Mouse (Mus musculus): Measurements from ENCODE around the gene Macrod2.

Gene Macrod2

DNA sequence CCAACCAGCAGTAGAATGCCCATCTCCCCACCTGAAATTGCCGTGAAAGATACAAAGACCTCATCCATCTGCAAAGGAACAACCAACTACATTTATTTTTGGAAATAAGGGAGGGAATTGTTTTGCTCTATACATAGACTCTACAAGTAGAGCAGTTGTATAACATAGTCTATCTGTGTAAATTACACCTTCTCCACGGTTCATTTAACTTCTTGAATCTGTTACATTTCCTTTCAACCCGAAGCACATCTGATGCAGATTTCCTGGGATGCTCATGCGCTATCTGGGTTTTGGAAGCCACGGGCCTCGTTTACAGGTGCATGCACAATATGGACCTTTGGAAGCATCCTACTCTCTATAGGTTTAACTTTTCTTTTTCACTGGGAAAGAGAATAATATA, 175.8 kb downstream of the Macrod2 start:
- DNase-seq (ENCODE audit: low read depth, low spot score), result peak; percentile 24

DNA sequence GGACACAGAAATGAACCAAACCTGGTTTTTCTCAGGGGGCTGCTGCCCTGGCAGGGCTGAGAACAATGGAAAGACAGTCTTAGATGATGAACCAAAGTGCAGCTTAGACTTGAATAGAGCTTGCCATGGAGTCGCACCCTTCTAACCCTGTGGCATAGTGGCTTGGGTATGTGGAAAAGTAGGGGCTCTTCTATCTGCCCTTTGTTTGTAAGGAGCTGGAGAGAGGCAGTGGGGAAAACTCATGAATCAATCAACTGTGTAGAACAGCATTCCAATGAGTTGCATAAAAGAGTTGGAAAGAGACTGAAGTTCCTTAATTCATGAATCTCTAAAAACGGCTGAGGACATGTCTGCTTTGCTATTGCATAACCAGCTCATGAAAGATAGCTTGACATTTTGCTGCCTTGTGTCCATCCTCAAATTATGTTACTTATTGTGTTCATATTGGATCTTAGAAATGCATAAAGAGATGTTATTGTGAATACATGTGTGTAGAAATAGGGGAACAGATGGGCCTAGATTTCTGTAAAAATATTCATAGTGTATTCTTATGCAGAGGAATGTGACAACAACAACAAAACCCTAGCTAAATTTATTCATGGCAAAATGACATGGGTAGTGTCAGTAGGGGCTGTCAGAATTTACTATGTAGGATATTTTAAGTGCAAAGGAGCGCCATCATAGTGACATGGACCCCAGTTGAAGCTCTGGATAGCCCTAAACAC, 197.6 kb downstream of the Macrod2 start:
- DNase-seq (ENCODE audit: low read depth, low spot score), result no peak

DNA sequence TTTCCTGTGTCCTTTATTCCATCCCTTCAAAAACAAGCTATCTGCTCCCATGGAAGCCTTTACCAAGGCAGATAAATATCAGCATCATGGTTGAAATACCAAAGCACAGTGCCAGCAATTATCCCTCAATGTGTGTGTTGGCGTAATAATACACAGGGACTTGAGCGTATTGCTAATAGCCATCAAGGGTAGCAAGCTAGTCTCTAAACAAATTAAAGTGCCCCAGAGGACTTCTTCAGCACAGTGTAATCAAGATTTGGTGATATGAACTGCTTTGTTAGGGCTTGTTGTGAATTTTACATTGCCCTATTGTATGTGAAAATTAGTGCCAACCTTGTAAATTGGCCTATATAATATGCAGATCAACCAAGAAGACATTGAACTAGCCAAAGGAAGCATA, 201.8 kb downstream of the Macrod2 start:
- DNase-seq (ENCODE audit: low read depth, low spot score), result no peak

DNA sequence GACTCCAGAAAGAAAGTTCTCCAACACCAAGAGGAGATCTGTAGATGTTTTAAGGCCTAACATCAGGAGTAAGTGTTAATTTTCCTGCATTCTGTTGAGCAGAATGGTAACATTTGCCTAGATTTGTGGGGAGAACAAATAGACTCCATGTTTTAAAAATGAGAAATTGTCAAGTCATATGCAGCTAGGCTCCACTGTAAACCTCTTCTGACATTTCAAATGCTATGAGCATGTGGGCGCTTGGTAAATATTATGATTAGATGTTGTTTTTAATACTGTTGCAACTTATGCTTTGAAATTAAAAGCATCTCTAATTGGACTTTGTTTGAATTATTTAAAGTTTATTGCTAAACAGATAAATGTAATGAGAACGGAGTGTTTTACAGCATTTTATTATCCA, 220.3 kb downstream of the Macrod2 start:
- DNase-seq (ENCODE audit: low read depth, low spot score), result no peak

DNA sequence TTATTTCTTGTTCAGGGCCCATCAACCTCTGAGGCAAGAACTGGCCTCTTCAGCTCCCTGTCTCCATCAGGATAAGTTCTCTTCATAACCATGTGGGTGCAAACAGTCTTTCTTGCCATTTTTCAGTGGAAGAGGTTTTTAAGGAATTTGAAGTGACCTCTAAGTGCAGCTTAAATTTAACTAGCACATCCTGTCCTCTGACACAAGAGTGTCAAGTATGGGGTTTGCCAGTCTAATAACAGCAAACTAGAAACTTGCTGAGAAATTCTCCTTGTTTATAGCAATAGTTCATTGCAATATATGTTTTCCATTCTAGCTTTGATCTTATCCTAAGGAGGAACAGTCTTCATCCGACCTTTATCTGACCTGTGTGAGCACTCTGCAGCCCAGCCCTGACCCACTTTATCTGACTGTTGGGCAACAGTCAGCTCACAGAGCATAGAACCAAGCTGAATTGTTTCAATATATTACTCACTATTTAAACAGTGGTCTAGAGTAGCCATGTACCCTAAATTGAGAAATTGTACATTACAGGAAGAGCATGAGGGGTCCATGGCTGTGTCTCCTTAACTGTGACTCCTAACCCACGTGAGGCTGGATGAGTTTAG, 226.7 kb downstream of the Macrod2 start:
- DNase-seq (ENCODE audit: low read depth, low spot score), result no peak

DNA sequence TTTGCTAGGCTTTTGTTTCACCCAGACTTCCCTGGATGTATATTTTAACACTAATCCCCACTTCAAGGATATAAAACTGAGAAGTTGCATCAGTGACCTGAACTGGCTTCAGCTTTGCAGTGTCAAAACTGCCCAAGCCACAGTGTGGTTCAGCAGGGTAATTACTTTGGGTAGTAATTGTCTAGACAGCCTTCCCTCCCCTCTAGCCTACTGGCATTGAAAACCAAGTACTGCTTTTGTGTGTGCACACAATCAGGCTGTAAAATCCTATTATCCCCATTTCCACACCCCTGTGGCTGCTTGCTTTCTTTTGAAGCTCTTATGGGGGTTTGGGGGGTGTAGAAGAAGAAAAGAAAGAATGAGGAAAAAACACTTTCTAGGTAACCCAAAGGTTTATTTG, 258.4 kb downstream of the Macrod2 start:
- no peak for DNase-seq (ENCODE audit: low read depth, low spot score)

DNA sequence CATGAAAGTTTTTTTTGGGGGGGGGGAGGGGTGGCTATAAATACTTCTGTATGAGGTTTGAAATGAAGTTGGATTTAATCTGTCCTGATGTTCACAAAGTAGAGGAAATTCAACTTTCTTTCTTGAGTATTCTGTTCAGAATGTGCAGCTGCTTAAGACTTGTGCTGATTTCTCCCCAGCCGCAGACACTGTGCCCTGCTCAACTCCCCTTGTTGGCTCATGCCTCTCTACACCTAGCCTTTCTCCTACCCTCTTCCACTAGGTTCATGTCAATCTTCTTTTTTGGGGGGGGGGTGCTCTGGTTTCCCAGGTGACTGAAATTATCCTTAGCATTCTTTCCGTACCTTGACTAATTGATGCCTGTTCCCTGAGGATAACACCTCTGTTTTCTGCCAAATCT, 258.9 kb downstream of the Macrod2 start:
- DNase-seq (ENCODE audit: low read depth, low spot score), result no peak

DNA sequence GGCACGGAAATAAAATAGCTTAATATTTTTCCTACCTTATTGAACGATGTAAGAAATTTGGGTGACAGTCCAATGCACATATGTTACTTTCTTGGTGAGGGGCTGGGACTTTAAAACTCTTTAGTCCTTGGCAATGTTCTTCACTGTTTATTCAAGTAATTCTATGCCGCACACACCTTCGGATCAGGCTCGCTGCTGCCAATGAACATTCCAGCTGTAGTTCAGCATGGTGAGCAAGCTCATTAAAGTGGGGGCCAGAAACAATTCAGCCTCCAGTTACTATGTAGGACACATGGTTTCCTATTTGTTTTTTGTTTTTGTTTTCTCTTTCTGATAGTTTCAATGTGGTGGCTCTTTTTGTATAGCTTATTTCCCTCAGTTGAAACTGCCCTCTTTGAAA, 267.6 kb downstream of the Macrod2 start:
- no peak for DNase-seq (ENCODE audit: low read depth, low spot score)

DNA sequence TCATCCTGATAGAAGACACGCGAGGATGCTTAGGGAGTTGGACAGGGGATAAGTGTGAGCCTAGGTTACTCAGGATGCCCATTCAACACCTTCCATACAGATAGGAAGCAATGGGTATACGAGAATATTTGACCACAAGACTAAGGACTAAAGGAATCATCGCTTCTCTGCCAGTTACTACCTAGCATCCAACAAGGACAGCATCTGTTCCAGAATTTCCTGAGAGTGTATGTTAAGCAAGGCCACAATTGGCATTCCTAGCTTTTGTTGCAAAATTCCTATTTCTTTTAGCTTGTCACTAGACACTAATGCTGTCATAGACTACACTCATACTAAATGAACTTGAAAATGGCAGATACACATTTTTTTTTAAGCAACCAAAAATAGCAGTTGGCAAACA, 269.3 kb downstream of the Macrod2 start:
- DNase-seq (ENCODE audit: low read depth, low spot score), result no peak

DNA sequence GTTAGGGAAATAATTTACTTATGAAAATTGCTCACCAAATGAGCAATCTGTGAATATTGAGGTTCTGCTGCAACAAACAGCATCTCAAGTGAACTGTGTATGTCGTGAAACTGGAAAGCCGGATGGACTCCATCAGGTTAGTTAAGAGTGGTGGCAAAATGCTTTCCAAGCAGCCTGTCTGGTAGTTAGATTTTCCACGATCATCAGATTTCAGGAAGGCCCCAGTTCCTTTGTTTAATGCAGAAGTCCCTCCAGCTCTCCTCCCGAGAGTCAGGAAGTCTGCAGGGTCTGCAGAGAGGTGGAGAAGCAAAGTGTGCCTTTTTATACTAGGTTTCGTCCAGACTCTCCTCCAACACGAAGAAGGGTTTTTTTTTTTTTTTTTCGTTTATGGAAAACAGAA, 271.7 kb downstream of the Macrod2 start:
- no peak for DNase-seq (ENCODE audit: low read depth, low spot score)

DNA sequence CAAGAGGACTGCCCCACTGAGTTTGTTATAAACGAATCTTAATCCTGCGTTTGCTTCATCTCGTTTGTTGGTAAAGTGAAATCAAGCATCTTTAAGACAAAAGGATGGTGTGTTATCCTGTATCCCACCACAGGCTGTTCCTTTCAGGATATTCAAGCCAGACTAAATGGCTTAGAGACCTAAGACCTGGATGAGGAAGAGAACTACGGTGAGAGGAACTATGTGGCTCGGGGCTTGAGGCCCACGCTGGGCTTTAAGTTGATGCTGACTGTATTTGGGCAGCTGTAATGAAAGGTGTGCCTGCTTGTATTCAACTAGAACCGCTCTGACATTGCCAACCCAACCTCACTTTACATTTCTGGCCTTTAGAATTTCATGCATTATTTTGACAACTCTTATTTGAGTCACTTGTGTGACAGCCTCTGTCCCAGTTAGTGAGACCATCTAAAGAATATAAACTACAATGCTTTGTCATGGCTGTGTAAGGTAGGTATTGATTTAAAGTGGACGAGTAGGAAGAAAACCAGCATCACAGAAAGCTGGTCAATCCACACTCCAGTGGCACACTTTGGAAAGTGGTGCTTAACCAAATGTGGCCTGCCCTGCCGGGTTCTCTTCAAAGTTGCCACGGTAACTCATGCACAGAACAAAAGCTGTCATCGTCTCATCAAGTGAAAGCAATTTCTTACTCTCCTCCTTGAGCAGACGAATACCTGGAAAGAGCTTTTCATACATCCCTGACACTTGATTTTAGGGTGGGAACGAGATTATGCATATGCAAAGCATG, 272.3 kb downstream of the Macrod2 start:
- DNase-seq (ENCODE audit: low read depth, low spot score), result no peak

DNA sequence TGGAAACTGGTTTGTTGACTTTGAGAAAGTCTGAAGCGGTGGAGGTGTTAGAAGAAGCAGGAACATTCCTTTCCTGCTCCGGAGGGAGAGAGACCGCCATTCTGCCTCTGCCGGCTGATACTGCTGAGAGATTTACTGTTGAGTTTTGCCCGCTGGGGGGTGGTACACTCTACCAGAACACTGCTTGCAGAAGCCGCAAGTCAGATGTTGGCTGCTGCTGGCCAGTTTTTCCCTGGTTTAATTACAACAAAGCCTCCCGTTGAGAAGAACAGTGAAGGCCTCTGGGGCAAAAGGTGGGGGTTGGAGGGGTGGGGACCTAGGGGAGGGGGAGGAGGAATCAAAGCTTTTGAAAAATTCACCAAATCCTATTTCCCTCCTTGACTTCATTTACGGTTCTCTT, 273.2 kb downstream of the Macrod2 start:
- peak; percentile 86 for DNase-seq (ENCODE audit: low read depth, low spot score)

DNA sequence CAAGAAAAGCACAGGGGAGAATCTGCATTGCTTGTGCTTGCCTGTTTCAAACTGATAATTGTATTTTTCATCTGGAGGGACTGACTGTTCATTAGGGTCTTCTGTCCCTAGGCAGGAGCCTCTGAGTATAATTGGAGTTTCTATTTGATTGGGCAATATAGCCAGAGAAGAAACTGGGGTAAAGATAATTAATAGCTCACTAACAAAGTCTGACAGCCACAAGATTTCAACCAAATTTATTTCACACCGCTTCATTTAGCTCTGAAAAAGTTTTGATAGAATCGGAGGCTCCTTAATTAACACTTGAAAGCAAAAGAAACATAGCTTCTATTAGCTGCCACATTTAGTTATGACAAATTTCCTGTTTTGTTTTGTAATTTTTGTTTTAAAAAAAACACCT, 274.0 kb downstream of the Macrod2 start:
- DNase-seq (ENCODE audit: low read depth, low spot score), result no peak

DNA sequence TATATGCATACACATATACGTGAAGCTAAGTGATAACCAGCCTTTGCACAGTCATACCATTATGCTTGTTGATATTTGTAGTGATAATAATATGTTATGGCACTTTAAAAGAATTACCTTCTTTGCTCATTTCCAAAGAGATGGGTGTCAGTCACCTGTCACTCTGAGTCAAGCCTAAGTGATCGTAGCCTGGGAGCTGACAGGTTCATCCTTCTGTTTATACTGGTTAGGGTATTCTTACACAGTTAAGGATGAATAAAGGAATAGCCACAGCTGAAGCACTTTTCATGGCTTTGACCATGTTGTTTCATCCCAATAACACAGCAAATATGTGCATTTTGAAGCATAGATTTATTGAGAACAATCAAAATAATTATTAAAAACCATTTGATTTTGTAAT, 274.7 kb downstream of the Macrod2 start:
- no peak for DNase-seq (ENCODE audit: low read depth, low spot score)

DNA sequence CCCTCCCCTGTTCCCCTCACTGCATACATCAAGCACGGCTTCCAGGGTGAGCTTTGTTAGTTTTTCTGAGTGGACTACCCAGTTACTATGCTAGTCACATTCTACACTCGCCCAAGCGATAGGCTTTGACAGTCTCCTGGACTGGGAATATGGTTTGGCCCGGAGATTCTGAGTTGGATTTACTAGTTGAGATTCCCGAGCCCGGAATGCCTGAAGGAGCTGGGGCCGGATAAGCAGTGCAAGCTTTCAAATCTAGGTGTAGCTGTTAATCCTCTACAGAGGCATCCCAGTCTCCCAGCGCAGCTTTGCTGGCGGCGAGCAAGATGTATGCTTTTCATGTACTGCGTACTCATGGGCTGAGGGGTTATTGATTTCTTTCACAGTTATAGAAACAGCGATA, 275.3 kb downstream of the Macrod2 start:
- peak; percentile 46 for DNase-seq (ENCODE audit: low read depth, low spot score)

DNA sequence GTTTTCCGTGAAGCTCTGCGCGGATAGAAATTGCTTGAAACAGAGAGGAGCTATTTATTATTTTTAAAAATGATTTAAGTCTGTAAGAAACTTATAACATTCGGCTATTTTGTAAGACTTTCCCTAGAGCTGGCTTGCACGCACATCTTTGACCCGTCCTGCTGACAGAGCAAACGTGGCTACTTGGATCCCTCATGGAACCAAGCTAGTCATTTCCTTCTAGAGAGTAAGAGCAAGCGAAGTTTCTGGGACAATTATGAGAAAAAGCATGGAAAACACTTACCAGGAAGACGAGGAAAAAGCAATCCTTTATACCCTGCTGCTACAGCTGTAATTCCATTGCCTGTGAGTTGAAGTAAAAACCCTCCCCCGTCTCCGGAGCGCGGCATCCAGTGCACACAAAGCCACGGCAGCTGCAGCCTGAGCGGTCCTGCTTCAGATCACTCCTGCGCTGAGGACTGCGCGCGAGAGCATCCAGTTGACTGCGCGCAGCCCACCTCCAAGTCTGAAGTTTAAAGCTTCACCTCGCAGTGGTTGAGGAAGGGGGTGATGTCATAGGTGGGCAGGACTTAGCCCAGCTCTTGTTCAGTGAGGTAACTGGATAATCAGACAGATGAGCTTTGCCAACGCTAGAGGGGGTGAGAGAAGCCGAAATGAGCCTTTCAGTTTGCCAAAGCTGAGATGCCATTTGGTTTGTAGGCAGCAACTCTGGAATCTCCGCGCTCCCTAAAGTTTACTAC, 276.0 kb downstream of the Macrod2 start, which contains the start of gene Flrt3:
Gene Flrt3 (minus strand): TSS at position 507 of the 740 bp plus-strand sequence.
- DNase-seq (ENCODE audit: low read depth, low spot score), result peak; percentile 98

DNA sequence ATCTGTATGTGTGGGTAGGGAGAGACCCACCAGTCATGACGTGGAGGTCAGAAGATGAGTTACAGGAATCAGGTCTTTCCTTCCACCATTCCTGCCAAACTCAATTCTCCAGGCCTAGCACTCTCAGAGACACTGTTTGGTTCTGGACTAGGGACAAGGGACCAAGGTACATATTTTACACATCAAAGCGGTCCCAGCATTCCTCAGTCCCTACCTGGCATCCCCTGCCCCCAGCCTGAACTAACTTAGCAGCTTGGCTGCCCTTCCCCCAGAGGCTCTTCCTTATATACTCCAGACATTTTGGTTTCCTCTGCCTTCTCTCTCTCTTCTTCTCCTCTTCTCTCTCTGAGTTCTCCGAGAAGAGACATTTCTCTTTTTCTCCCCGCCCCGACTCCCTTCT, 278.4 kb downstream of the Macrod2 start:
- DNase-seq (ENCODE audit: low read depth, low spot score), result no peak

DNA sequence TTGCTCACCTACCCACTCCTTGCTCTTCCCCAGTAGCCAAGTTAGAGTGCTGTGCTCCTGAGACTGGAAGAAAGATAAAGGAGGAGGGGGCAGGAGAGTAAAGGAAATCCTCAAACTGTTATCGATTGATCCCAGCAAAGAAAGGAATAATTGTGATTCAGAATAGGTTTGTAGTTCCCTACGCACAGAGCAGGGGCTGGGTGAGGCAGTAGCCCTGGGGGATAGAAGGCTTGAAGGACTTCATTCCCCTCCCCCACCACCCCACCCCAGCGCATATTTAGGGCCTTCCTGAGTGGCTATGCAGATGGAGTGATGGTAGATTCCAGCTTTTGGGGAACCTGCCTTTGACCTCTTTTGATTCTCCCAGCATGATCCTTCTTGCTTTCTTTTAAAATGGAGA, 281.6 kb downstream of the Macrod2 start:
- DNase-seq (ENCODE audit: low read depth, low spot score), result no peak

DNA sequence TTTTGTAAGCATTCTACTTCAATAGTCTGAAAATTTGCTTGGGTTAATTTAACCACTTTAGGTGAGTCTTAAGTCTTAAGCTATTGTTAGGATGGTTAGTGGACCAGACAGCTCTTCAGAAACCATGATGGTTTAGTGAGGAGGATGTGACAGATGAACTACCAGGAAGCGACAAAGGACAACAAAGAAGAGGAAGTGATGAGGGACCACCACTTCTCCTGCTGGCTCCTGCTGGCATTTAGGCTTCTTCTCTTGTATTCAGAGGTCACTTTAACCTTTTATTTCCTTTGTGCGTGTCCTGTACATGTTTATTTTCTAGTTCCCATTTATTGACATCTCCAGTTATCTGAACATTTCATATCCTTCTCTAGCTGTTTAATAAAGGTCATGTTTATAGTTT, 295.8 kb downstream of the Macrod2 start:
- DNase-seq (ENCODE audit: low read depth, low spot score), result no peak

DNA sequence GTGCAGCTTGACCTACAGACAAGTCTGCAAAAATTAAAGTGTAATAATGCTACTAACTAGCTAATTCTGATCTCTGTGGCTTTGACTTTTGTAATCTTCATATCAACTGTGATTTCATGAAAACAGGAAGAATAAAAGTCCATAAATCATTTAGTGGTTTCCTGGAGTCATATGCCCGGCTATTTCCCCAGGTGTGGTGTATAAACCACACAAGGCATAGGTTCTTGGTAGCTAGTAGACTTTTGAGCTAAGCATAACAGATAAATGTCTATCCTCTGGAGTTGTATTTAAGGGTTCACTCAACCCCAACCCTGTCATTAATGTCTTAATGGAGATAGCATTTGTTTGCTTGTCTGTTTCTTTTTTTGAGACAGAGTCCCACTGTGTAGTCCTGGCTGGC, 296.3 kb downstream of the Macrod2 start:
- no peak for DNase-seq (ENCODE audit: low read depth, low spot score)

DNA sequence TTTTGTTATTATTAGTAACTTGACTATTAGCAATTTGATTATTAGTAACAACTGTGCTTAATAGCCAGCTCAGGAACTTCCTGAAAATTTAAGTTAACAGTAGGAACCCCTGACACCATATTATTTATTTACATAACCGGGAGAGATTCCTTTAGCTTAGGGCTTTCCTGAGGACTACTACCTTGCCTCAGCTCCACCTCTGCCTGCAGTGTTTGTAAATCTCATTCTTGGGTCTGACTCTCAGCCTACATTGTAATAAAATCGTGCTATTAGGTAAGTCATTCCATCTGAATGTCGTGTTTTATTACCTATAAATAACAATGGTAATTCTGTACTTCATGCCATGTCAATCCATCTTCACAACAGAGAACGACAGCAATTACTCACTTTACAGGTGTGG, 297.4 kb downstream of the Macrod2 start:
- DNase-seq (ENCODE audit: low read depth, low spot score), result no peak

DNA sequence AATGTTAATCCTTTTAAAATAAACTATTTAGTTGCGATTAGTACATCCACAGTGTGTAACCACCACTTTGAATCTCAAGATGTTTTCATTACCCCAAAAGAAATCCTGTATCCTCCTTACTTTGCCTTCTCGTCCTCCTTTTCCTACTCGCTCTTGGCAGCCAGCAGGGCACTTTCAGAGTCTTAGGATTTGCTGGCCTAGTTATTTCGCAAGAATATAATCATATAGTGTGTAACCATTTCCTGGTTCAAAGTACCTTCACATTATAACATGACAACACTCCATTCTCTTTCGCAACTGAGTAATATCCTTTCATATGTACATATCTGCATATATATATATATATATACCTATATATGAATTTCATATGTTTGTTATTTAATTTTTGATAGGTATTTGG, 298.7 kb downstream of the Macrod2 start:
- DNase-seq (ENCODE audit: low read depth, low spot score), result no peak

Data from telencephalon, adult 2 months (tissue).